Mouse (Mus musculus) lung, postnatal 0 days (tissue): ENCODE measurements around the gene Pcdh15. TPM values are rescaled to one million over a fixed set of nuclear protein-coding genes. Genes with fewer than 3 reads are reported as not detected.

Source experiments
- ATAC-seq: fragments of 200-750 bp; cut with Nextera tagmentation; 2 replicates; pipeline ENCODE4 v1.8.0; 2017; ENCODE audit warnings: moderate library complexity
- DNase-seq: peaks from one replicate; pipeline ENCODE4 v3.0.0-alpha.2; 2016; ENCODE audit warnings: low spot score
- H3K27ac ChIP-seq: fragments of 300-500 bp; sonication (generic); 2 replicates; pipeline ENCODE4 v1.5.1; 2014; ENCODE audit warnings: antibody characterized with exemption, mild to moderate bottlenecking, low read length, mixed read lengths
- H3K27me3 ChIP-seq: fragments of 300-500 bp; sonication (generic); replicated peaks from 2 replicates; pipeline ENCODE4 v1.6.1; 2014; ENCODE audit warnings: low read length, mixed read lengths; ENCODE audit not compliant: insufficient read depth
- H3K36me3 ChIP-seq: fragments of 300-500 bp; sonication (generic); 2 replicates; pipeline ENCODE4 v1.6.1; 2014; ENCODE audit warnings: low read length, mixed read lengths; ENCODE audit not compliant: insufficient read depth
- H3K4me1 ChIP-seq: fragments of 300-500 bp; sonication (generic); 2 replicates; pipeline ENCODE4 v1.6.1; 2014; ENCODE audit warnings: antibody characterized with exemption, low read depth, low read length, mixed read lengths; ENCODE audit not compliant: insufficient read depth
- H3K4me2 ChIP-seq: fragments of 300-500 bp; sonication (generic); replicated peaks from 2 replicates; pipeline ENCODE4 v1.6.1; 2014; ENCODE audit warnings: low read depth, mild to moderate bottlenecking, low read length, moderate library complexity, mixed read lengths
- H3K4me3 ChIP-seq: fragments of 300-500 bp; sonication (generic); 2 replicates; pipeline ENCODE4 v1.5.1; 2014; ENCODE audit warnings: low read depth, low read length
- H3K9ac ChIP-seq: fragments of 300-500 bp; sonication (generic); replicated peaks from 2 replicates; pipeline ENCODE4 v1.6.1; 2014; ENCODE audit warnings: low read depth, mild to moderate bottlenecking
- H3K9me3 ChIP-seq: fragments of 300-500 bp; sonication (generic); 2 replicates; pipeline ENCODE4 v1.6.1; 2016; ENCODE audit warnings: low read length, mixed read lengths
- CTCF ChIP-seq: IDR thresholded peaks from 2 replicates; pipeline ENCODE4 v1.5.1; 2016; ENCODE audit warnings: antibody characterized with exemption, mild to moderate bottlenecking
- EP300 ChIP-seq: IDR thresholded peaks from 2 replicates; pipeline ENCODE4 v1.6.1; 2016; ENCODE audit warnings: antibody characterized with exemption, mild to moderate bottlenecking, control low read depth
- WGBS: fragments of 180-500 bp; shearing (Covaris S2); extraction: QIAGEN DNeasy Blood & Tissue Kit; methylation state at CpG from one replicate; pipeline ENCODE4 v1.1.7; 2014; 5-methylcytosine and 5-hydroxymethylcytosine counted together
- polyA plus RNA-seq: library from polyadenylated mRNA; unstranded; fragments of >200 nt; fragmentation: Nextera tagmentation; extraction: Ambion mirVana; gene quantifications from 2 replicates; pipeline ENCODE4 v1.2.1, GENCODE M21; 2015

The Pcdh15 gene
- polyA plus RNA-seq, 1 experiment from 2014 or later = 0.06 TPM

DNA sequence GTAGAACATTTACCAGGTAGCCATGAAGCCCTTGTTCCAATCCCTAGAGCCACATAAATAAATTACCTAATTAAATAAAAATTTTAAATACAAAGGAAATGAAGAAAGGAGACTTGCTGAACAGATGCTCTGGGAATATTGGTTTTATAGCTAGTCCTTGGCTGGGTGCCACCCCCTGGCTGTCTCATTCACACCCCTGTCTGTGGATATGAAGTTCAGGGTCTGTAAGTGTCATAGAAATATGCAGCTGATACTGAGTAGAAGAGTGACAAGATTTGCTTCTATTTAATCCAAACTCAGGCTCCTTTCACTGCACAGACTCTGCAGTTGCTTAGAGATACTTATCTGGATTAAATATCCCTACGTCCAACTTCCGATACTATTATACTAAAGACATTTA, 1205.0 kb downstream of the Pcdh15 start:
- Histone ChIP-seq H3K4me3 (no peak overlapping the region), H3K9ac (no peak overlapping the region), H3K27me3 (no peaks in the 10 kb centered on the region), H3K27ac (no peak overlapping the region), H3K36me3 (no peaks in the 10 kb centered on the region), H3K4me2 (no peak overlapping the region), H3K4me1 (no peaks in the 10 kb centered on the region), H3K9me3 (no peaks in the 10 kb centered on the region)
- whole genome bisulfite sequencing = 72% methylated on average over 2 of the region's 2 CpGs
- no peak for TF ChIP-seq EP300
- TF ChIP-seq CTCF = no peak
- DNase-seq (no peak), ATAC-seq (no peak)

DNA sequence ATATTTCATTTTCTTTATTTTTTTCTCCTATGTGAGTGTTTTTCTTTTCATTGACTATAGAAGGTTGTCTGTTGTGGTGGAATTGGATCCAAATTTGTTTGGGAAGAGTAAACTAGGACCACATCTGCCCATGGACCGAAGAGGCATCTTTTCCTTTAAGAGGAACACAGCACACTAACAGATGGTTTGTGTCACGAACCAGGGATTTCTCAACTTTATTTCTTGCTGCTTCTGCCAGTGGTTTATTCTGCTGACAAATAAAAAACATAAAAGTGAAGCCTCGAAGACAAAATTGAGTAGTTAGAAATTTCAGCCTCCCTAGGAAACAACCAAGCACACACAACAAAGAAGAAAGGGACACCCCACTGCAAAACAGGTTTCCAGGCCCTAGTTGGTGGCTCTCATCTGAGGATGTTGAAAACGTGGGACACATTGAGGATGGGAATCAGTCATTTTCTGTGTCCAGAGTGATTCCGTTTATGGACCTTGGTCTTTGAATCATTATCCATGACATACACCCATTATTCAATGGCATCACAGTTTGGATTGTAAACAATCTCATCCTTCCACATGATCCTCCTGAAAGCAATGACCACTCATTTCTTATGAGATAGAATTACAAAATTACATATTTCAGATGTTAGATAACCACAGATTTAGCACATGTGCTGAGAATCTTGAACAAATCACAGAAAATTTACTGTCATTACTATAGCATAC, 1206.5 kb downstream of the Pcdh15 start:
- Histone ChIP-seq H3K9ac (no peak overlapping the region), H3K9me3 (no peaks in the 10 kb centered on the region), H3K36me3 (no peaks in the 10 kb centered on the region), H3K4me3 (no peak overlapping the region), H3K27me3 (no peaks in the 10 kb centered on the region), H3K27ac (no peak overlapping the region), H3K4me2 (no peak overlapping the region), H3K4me1 (no peaks in the 10 kb centered on the region)
- peak; percentile 65 for DNase-seq
- WGBS = 42% methylated on average over 5 of the region's 5 CpGs
- peak; percentile 54; the same call in 1 of the 2 replicates for ATAC-seq
- no peak for TF ChIP-seq CTCF
- no peak for TF ChIP-seq EP300

DNA sequence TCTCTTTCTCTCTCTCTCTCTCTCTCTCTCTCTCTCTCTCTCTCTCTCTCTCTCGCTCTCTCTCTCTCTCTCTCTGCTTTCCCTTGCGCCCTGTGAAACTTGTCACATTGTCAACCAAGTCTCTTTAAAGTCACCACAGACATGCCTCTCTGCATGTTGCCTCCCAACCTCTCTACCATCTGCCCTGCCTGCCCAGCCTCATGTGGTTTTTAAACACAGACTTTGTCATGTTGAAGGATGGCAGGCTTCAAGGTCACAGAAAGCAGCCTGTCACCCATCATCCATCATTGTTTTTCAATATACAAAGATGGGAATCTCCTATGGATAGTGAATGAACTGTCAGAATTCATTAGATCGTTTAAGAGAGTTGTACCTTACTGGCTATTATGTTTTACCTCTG, 1207.9 kb downstream of the Pcdh15 start:
- DNase-seq (no peak), ATAC-seq (no peak)
- Histone ChIP-seq H3K9me3 (no peaks in the 10 kb centered on the region), H3K27me3 (no peaks in the 10 kb centered on the region), H3K4me1 (no peaks in the 10 kb centered on the region), H3K27ac (no peak overlapping the region), H3K9ac (no peak overlapping the region), H3K4me3 (no peak overlapping the region), H3K4me2 (no peak overlapping the region), H3K36me3 (no peaks in the 10 kb centered on the region)
- 58% methylated on average over 3 of the region's 3 CpGs for WGBS
- TF ChIP-seq CTCF (no peak), EP300 (no peak)

DNA sequence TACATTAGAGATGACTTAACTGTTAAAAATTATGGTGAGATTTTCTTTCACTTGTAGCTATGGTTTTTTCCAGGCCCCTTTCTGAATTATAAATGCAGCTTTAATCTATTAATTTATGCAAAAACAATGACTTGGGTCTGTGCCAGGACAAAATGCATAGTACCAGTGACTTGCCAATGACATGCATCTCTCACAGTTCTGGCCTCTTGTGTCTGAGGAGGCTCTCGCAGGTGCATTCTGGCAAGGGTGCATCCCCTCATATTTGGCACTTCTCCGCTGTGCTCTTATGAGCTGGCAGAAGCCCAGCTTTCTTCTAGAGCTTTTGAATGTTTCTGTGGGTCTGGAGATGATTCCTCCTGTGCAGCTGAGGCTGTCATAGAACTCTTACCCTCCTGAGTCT, 1216.9 kb downstream of the Pcdh15 start:
- no peak for DNase-seq
- no peak for ATAC-seq

DNA sequence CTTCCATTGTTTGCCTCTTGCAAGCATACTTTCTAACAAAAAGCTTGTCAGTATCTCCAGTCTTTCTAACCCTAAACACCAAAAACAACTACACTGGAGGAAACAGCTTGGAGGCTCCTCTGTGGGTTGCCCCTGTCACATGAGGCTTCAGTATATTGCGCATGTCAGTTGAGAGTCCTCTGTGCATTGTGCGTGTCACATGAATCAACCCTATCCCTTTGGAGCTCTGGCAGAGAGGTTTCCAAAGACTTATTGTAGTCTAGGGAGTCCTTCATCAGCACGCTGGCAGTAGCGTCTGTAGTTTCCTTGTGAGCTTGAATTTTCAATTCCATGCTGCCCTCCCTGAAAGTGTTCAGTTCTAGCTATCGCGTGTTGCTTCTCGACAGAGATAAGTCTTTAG, 1236.3 kb downstream of the Pcdh15 start:
- Histone ChIP-seq H3K27ac (no peak overlapping the region), H3K4me2 (no peak overlapping the region), H3K36me3 (no peaks in the 10 kb centered on the region), H3K4me3 (no peak overlapping the region), H3K9ac (no peak overlapping the region), H3K9me3 (no peaks in the 10 kb centered on the region), H3K4me1 (no peaks in the 10 kb centered on the region), H3K27me3 (no peaks in the 10 kb centered on the region)
- ATAC-seq (no peak), DNase-seq (no peak)
- no peak for TF ChIP-seq EP300
- TF ChIP-seq CTCF = no peak
- 90% methylated on average over 7 of the region's 7 CpGs for WGBS

More for the DNA sequence above, 1216.9 kb downstream of the Pcdh15 start:
- H3K36me3 ChIP-seq = no peaks in the 10 kb centered on the region
- H3K4me3 ChIP-seq = no peak overlapping the region
- no peak overlapping the region for H3K4me2 ChIP-seq
- no peak for TF ChIP-seq CTCF
- TF ChIP-seq EP300 = no peak
- 74% methylated on average over 2 of the region's 2 CpGs for WGBS
- H3K4me1 ChIP-seq = no peaks in the 10 kb centered on the region
- no peaks in the 10 kb centered on the region for H3K27me3 ChIP-seq
- H3K9ac ChIP-seq = no peak overlapping the region
- no peak overlapping the region for H3K27ac ChIP-seq
- H3K9me3 ChIP-seq = no peaks in the 10 kb centered on the region

DNA sequence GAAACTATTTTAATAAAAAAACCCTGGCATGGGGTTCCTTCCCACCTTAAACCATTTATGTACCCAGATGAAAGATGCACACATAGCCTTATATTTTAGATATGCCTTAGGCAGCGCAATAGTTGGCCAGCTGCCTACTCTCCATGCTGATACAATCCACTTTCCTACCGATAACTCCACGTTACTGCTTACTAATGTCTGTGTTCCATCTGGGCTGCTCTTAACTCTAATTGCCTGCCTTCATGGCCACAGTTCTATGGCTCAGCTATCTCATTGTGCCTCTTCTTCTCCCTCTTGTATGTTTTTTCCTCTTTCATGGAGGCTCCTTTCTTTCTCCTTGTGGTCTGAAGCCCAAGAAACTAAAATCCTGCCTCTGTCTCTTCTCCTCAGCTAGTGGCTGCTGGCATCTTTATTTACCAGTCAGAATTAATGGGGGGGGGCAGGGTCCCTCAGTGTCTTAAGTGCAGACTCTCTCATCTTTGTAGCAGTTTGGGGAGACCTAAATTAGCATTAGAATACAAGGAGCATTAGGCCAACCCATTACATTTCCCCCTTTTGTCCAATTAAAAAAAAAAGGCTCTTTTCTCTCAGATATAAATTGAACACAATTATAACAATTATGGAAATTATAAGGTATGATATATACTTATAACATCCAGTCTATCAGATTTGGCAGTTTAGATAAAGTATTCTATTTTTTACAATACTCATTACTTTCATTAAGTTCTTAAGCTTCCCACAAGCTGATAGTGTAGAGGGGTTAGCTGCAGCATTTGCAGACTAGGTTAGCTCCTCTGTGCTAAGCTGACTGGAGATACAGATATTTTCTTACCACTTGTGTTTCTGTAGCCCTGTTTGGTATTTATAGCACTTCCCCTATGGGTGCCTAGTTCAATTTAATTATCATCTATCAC, 1240.4 kb downstream of the Pcdh15 start:
- TF ChIP-seq CTCF (no peak), EP300 (no peak)
- no peaks in the 10 kb centered on the region for H3K4me1 ChIP-seq
- H3K27me3 ChIP-seq = no peaks in the 10 kb centered on the region
- H3K4me2 ChIP-seq = no peak overlapping the region
- 78% methylated on average over 3 of the region's 3 CpGs for WGBS
- H3K4me3 ChIP-seq = no peak overlapping the region
- no peaks in the 10 kb centered on the region for H3K36me3 ChIP-seq
- no peak overlapping the region for H3K27ac ChIP-seq
- DNase-seq = no peak
- no peak for ATAC-seq
- H3K9me3 ChIP-seq = no peaks in the 10 kb centered on the region
- no peak overlapping the region for H3K9ac ChIP-seq
